Mouse (Mus musculus) left cerebral cortex, adult 18-20 months (tissue): ENCODE measurements around the gene Arhgap18. TPM values are rescaled to one million over a fixed set of nuclear protein-coding genes. Genes with fewer than 3 reads are reported as not detected.
A peak's percentile ranks its signal among the peaks of the same experiment; 100 is the strongest.

ENCODE experiments used
- DNase-seq, 2 experiments: peaks; one replicate each; pipeline ENCODE4 v3.0.0; 2021 to 2022; ENCODE audit warnings: low spot score in 2 of 2, mixed read lengths in 1 of 2
- long read RNA-seq, 2 experiments: library from polyadenylated mRNA; stranded (forward); transcript quantifications; one replicate each; pipeline ENCODE4 v2.0.0; 2021
- total RNA-seq, 2 experiments: library from RNA; stranded (reverse); gene quantifications; 2 replicates each; pipeline ENCODE4 v1.2.3; 2021

Gene Arhgap18
- total RNA-seq = 10 to 100 TPM; 10.3 to 11.7 TPM
- long read RNA-seq, experiment 1, transcript Arhgap18-201 (15 exons, 3,651 nt) = major isoform, 6 of 12 reads
- long read RNA-seq, experiment 1, partial matches to known transcripts = 1 of 12 reads
- long read RNA-seq, experiment 1, other reads (novel, unspliced or antisense) = 5 of 12 reads
- long read RNA-seq, experiment 2, partial matches to known transcripts = 0 of 5 reads
- long read RNA-seq, experiment 2, other reads (novel, unspliced or antisense) = 1 of 5 reads

DNA sequence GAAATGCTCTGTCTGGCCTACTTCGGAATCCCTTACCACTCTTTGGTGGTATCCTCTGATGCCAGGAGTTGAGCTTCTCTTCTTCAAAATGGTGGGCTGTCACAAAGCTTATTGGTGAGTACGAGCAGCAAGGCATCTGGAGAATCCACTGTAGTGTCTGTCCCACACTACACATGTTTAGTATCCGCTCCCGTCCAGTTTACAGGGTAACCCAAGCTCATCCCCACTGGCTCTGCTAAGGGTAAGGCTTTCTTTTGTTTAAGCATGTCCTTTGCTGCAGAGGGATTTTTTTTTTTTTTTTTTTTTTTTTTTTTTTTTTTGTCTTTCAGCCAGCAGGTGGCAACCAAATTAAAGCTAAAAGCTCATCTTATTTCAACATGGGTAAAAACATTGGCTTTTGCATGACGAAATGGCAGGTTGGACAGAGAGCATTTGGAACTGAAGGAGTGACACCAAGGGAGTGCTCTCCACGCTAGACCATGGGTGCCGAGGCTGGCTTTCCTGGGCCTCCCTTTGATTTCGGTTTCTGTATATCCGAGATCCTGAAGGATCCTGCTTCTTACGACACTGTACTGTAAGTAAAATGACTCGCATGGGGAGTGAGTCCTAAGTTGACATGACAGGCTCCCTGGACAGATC lies at the start of gene Arhgap18:
Gene Arhgap18, plus strand, starts transcription at position 493 of the 639 bp plus-strand sequence.
- DNase-seq = no peak

DNA sequence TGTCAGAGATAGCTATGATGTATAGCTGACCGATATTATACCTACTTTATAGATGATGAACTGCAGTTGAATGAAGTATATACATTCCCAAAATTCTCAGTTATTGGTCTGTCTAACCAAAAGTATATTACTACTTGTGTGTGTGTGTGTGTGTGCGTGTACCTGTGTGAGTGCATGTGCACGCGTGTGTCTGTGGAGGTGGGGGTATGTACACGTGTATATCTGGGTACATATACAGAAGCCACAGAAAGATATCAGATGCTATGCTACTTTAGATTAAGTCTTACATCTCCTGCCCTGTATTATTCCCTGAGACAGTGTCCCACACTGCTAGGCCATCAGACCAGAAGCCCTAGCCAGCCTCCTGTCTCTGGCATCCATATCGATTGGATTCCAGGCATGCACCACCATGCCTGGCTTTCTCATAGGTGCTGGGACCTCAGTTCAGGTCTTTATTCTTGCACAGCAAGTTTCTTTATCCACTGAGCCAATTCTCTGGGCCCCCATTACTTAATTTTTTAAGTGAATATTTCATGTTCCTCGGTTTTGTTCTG lies 42.7 kb upstream of the Arhgap18 start:
- no peak for DNase-seq

DNA sequence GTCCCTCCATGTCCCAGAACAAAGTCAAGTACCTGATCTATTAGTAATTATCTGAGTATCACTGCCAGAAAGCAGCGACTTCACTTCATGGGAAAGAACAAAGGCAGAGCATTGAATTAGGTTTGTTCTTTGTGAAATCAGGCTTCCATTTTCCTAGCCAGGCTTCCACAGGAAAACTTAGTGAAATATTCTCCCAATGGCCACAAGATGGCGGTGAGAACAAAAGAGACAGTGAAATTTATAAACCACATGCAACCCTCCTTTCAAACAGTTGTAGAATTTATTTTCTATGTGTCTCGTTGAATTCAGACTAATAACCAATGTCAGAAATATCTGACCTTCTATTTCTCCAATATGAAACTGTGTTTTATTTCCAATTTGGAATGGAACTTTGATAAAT lies 42.2 kb upstream of the Arhgap18 start:
- peak; percentile 44 to 50 for DNase-seq

DNA sequence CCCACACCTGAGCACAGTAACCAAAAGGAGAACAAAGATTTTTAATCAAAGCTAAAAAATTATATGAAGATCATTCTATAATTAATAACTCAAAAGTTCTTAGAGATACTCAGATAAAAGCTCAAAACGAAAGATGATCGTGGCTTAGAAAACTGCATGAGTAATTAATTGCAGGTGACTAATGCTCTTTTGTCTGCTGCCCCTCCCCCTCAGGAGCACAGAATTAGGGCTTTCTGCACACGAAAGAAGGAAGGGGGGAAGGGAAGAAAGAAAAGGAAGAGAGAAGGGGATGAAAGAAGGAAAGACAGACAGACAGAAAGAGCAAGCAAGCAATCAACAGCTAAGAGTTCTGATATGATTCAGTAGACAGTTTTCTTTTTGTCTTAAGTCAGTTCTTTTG lies 39.2 kb upstream of the Arhgap18 start:
- no peak for DNase-seq

DNA sequence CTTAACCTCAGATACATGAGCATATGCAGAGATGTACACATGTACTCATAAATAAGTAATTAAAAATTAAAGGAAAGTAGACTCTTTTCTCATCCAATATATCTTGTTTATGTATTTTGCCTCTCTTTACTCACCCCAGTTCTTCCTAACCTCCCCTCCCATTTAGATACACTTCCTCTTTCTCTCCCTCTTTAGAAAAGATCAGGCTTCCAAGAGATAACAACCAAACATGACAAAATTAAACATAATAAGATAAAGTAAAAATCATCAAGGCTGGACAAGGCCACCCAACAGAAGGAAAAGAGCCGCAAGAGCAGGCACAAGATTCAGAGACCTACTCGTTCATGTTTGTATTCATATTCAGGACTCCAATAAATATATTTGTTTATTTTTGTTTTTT lies 28.5 kb upstream of the Arhgap18 start:
- DNase-seq = no peak

DNA sequence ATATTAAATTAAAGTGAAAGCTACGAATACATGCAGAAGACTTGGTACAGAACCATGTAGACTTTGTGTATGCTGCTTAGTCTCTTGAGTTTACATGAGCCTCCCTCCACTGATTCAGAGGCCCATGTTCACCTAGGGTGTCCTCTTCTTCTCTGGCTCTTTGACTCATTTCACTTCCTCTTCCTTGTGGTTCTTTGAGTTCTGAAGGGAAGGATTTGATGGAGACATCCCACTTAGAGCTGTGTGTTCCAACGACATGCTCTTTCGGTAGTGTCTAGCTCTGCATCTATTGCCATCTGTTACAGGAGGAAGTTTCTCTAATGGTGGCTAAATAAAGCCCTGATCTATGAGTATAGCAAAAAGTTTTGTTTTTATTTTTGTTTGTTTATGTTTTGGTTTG lies 28.0 kb upstream of the Arhgap18 start:
- DNase-seq = no peak

DNA sequence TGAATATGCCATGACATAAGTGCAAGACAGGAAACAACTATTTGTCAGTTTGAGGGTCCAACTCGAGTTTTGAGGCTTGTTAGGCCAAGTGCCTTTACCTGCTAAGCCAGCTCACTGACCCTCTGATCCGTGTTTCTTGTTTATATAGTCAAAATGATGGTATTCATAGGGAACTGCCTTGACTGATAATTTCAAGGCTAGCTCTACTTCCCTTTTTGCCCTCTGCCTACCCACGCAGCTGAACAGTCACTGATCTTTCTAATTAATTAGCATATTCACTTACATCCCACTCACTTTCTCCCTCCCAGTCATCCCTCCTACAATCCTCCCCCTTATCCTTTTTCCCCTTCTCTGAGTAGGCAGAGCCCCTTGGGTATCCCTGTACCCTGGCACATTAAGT lies 2.4 kb upstream of the Arhgap18 start:
- DNase-seq = no peak

DNA sequence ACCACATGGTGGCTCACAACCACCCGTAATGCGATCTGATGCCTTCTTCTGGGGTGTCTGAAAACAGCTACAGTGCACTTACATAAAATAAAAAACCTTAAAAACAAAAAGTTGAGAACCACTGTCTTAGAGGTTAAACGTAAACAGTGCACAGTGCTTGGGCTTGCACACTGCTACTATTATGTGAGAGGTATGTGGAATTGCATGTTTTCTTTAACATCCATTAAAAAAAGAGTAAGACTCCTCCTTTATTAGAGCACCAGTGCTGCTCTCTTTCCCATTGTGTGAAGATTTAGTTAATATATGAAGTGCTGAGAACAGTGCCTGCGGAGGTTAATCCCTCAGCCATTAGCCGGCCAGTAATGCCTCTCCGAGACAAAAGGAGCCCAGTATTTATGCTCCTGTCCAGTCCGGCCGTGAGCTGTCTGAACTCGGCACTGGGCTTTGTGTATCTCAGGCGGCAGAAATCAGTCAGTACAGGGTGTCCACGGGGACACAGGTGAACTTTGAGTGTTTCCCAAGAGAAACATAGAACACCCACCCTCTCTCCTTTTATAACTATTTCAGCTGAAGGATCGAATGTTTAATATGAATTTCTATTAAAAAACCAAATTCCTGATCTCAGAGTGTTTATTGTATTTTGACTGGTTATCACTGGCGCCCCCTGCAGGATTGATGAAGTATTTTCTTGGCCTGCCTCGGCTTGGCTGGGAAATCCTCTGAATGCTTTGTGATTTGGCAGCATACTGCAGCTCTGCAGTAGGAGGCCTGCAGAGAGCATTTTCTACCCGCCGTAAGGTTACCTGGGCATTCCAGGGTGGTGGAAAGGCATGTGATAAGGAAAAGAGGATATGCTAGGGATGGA lies 925 bp upstream of the Arhgap18 start:
- peak; percentile 60 to 70 for DNase-seq

DNA sequence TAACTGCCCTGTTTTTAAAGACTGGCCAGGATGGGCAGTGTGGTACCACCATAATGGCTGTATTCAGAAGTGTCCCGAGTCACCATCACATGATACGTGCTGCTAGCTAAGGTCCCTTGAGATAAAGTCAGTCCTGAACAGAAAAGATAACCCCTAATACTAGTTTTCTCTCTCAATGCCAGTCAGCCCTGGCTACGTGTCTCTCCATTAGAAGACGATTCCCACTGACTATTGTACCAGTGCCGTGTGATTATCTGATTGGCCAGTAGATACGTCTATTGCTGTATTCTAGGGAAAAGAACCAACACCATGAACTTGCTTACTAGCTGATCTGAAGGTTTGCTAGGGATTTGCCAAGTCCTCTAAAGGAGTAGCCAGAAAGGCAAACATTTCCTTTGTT lies 785 bp downstream of the Arhgap18 start:
- no peak for DNase-seq

DNA sequence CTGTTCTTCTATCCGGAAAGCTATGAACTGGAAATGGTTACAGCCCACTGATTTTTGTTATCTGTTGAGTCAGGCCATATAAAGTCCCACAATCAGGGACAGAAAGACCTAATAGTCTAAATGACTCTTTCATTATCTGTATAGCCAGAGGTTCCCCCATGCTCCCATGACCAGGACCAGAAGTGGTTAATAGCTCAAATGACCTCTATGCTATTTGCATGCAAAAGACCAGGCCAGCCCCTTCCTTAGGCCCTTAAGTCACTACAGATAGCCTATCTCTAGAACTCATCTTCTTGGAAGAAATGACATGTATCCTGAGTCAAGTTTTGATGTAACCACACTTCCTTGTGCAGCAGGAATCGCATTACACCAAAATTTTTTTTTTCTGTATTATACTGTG lies 4.0 kb downstream of the Arhgap18 start:
- no peak for DNase-seq

DNA sequence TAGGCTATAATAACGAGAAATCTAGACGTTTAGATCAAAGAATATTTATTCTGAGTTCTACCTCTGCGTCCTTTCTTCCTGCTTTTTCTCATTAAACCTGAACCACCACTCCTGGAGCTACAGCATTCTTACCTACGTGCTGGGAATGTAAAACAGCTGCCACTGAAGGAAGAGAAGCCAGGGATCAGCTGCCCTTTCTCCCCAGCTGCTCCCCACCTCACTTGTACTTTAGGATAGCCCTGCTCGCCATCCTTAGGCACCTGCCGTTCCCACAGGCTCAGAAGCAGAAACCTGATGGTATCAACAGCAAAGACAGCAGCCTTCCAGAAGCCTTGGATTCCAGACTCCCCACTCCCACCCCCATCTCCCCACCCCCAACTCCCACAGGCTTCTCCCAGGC lies 6.2 kb downstream of the Arhgap18 start:
- no peak for DNase-seq

DNA sequence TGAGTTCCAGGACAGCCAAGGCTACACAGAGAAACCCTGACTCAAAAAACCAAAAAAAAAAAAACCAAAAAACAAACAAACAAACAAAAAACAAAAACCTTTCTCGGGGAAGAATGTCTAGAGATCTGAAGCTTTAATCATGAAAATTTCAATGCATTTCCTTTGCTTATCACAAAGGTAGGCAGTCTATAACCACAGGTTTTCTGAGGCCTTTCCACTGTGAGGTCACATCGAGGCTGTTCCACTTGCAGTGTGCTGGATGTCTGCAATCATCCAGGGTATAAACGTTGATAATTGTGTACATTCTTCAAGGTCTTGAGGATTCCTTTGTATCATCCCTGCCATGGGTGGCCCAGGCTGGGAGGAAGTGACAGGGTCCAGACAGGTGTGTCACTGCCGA lies 7.9 kb downstream of the Arhgap18 start:
- DNase-seq = no peak

DNA sequence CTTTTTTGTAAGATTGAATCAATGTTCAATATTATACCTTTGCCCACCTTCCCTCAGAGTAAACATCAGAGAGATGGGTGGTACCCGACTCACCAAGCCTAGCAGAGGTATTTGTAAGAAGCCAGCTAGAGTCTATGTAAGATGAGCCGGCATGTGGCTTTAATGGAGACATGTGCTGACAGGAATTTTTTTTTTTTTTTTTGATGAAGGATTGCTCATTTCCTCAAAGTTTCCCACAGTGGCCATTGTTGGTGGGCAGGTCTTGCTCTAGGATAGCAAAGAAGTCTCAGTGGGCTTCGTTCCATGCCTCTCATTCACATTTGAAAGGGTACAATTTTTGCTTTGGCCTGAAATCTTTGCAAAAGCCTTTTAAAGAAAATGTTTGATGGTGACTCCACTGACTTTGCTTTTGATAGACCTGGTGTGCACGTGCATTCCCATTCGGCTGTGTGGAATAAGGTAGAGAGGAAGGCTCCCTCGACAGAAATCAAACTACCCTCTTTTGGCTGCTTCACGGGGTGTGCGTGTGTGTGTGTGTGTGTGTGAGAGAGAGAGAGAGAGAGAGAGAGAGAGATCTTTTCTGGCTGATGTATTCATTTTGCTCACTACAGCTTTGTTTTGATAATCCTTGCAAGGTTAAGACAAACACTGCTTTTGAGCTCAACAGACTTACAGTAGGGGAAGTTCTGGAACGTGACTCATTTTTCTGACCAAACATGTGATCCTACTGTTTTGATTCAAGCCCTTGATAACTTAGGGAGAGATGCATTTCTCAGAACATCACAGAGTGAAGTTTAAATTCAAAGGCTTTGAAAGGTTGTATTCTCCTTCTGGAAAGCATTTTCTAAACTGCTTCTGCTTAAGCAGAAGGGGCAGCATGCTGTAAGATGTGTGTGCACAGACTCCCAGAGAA lies 9.0 kb downstream of the Arhgap18 start:
- no peak for DNase-seq

DNA sequence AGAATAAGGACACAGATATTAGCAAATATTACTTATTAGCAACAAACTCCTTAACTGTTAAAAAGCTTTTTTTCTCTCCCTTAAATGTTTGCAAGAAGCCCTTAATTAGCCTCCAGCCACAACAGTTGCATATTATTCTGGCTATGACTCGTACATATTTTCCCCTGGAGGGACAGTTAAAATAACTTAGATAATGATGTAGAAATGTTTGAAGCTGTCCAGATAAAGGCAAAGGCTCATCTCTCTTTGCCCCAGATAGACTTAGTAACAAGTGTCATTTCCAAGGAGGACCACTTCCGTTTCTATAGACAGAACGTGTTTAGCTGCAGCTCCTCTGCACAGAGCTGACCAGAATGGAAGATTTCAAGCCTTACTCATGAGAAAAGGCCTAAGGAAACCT lies 14.0 kb downstream of the Arhgap18 start:
- DNase-seq = no peak

DNA sequence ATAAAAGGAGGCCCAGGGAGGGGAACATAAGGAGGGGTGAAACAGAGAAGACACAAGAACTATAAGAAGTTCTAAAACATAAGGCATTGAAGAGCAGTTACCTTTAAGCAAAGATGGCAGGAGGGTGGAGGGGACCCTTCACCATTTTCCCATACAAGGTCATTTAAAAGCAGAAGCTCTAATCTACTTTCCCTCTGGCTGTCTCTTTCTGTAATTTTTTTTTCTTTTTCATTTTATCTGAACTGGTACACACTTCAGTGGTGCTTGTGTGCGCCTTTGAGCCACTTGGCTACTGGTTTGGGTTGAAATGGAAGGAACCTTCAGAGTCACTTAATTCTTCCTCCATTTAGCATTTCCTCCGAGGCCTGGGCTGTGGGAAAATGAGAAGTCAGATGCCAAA lies 15.7 kb downstream of the Arhgap18 start:
- DNase-seq = no peak

DNA sequence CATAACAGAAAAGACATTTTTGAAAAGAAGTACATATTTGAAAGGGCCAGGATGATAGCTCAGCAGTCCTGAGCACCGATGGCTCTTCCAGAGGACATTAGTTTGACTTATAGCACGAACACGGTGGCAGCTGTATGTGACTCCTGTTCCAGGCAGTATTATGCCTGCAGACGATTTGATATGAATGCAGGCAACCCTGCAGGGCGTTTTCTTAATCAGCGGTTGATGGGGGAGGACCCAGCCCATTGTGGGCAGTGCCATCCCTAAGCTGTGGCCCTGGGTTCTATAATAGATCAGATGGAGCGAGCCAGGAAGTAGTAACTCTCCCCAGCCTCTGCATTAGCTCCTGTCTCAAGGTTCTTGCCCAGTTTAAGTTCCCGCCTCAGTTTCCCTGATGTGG lies 16.8 kb downstream of the Arhgap18 start:
- DNase-seq = no peak

DNA sequence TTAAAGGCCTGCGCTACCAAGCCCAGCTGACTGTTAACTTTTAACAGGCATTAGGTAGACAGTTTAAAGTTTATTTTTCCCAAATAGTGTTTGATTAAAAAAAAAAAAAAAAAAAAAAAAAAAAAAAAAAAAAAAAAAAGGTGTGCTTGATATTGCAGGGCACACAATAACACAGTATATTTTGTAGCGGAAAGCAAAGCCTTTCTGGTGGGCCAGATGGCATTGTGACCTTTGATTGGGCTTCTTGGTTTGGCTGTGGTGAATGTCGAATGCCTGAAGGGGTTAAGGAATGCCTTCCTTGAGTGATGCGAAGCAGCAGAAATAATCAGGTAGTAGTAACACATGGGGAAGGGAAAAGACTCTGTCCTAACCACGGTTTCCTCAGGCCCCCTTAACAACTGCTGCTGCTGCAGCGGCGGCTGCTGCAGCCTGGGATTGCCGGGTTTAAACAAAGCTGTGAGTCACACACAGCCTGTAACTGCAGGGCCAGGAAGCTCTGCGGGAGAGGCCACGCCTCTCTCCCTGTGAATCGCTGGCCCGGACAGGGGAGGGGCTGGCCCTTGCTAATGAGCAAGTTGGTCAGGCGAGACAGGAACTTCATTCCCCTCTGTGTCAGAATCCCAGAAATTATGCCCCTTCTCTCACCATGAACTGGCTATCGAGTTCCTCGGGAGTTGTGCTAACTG lies 18.9 kb downstream of the Arhgap18 start:
- DNase-seq = peak; percentile 47 to 55

DNA sequence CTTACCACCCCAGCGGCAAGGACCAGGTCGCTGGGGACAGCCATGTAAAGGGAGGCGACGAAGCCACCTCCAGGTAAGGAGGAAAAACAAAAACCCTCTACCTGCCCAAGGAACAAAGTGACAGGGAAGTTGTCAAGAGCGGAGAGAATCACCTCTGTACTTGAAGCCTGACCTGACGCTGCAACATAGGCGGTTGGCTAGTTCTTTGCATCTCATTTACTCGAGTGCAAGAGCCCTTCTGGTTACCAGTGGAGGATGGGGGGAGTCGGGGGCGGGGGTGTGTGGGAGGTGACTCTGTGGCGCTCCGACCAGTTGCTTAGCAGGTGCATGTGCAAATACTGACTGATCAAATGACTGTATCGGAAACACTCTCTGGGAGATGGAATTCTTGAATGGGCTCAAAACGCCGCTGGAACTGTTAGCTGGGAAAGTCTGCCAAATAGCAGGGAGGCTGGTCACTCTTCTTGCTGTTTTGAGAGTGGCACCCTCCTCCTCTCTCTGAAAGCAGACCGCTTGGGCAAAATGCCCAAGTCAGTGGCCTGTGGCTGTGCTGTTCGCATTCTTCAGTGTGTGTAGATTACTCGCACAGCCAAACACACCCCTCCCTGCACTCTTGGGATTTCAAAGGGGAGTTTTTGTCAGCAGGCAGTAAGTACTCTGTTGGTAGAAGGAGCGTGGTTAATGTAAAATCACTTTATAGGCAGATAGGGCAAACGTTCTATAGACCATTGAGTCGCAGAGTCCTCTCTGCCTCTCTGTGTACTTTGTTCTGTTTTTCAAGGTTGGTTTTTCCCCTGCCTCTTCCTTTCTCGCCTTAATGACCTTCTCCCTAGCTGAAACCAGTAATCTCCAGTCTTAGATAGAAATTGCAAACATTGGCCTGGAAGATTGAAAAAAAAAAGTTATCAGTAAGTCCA lies 19.7 kb downstream of the Arhgap18 start:
- DNase-seq = peak; percentile 32 to 55

DNA sequence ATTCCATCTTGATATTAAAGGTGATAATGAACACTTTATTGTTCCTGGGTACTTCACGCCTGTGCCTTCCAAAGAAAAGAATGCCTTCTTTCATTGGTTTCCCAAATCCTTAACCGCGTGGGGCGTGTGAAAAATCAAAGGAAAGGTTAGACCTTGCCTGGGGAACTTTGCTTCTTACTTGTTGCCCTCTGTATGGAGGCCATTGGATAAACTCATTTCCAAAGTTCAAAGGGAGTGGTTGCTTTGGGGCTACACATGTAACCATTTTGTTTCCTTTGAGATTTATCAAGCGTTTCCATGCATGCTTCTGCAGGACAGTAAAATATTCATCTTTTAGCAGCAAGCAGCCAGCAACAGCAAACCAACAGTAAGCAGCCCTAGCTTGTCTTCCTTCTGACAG lies 20.3 kb downstream of the Arhgap18 start:
- no peak for DNase-seq
